Comparison of ENCODE assay signal across 8 mouse cellular contexts in genomic region chr16:20732251-20732924, GRCm38 (mm10). TPM values are rescaled to one million over a fixed set of nuclear protein-coding genes. Genes with fewer than 3 reads are reported as not detected.
DNase-seq lines count a peak whose midpoint lies in the region; ATAC-seq and TF ChIP-seq lines count a peak whose summit lies in the region.

No protein-coding gene starts in this region.

- peak overlapping the region; percentile 98 for H3K4me2 ChIP-seq in forebrain, embryonic 11.5 days (ENCODE audit: low read depth, low read length, severe bottlenecking)
- H3K4me2 ChIP-seq in liver, embryonic 14.5 days (ENCODE audit: low read depth) = peak overlapping the region; percentile 62

- no peaks in the 10 kb centered on the region for H3K9me3 ChIP-seq in forebrain, embryonic 11.5 days (ENCODE audit: control insufficient read depth, low read length)
- no peaks in the 10 kb centered on the region for H3K9me3 ChIP-seq in liver, embryonic 14.5 days (ENCODE audit: control insufficient read depth, low read length)

- no peaks in the 10 kb centered on the region for H3K36me3 ChIP-seq in forebrain, embryonic 11.5 days (ENCODE audit: control insufficient read depth, insufficient read depth, low read length)
- H3K36me3 ChIP-seq in liver, embryonic 14.5 days (replicated peaks; ENCODE audit: control insufficient read depth, insufficient read depth, low read depth) = no peaks in the 10 kb centered on the region

- H3K27me3 ChIP-seq in forebrain, embryonic 11.5 days (ENCODE audit: control insufficient read depth, insufficient read depth, low read length) = peaks cover 23% of the 10 kb centered on the region
- H3K27me3 ChIP-seq in liver, embryonic 14.5 days (ENCODE audit: control insufficient read depth, insufficient read depth, low read length) = peaks cover 53% of the 10 kb centered on the region

- no peak for DNase-seq in layer of hippocampus, adult 2 months (ENCODE audit: low spot score in 2 of 2)
- DNase-seq in layer of hippocampus, adult 9-11 months = no peak
- DNase-seq in forebrain, embryonic 11.5 days (ENCODE audit: low spot score) = peak; percentile 77
- DNase-seq in liver, embryonic 14.5 days (ENCODE audit: low read depth in 3 of 3, low spot score in 3 of 3) = no peak
- DNase-seq in retina, postnatal 1 day = no peak
- DNase-seq in B cell, adult 2 months = no peak
- no peak for DNase-seq in urinary bladder, adult 18-20 months (ENCODE audit: low spot score in 2 of 2)

- H3K27ac ChIP-seq in layer of hippocampus, adult 2 months = peak overlapping the region; percentile 99
- H3K27ac ChIP-seq in brown adipose tissue, adult 24 weeks (replicated peaks; ENCODE audit: low read depth, low read length) = no peak overlapping the region
- peak overlapping the region; percentile 27; the same call in 1 of the 2 replicates for H3K27ac ChIP-seq in forebrain, embryonic 11.5 days (ENCODE audit: low read depth, low read length)
- H3K27ac ChIP-seq in liver, embryonic 14.5 days = no peak overlapping the region

- no peak for TF ChIP-seq EP300 in liver, embryonic 14.5 days (IDR thresholded peaks at IDR 0.05; ENCODE audit: low read depth)

- peak overlapping the region; percentile 78 for H3K4me3 ChIP-seq in layer of hippocampus, adult 2 months
- H3K4me3 ChIP-seq in brown adipose tissue, adult 24 weeks (ENCODE audit: insufficient read depth, low read depth, low read length) = peak overlapping the region; percentile 48
- H3K4me3 ChIP-seq in forebrain, embryonic 11.5 days (ENCODE audit: low read depth, low read length) = peak overlapping the region; percentile 62
- H3K4me3 ChIP-seq in liver, embryonic 14.5 days (ENCODE audit: insufficient read depth in 1 of 2, low read depth in 2 of 2, low read length in 2 of 2) = peak overlapping the region; percentile 16 to 49; a peak in 3 of 4 replicates

- H3K4me1 ChIP-seq in brown adipose tissue, adult 24 weeks (ENCODE audit: control insufficient read depth, insufficient read depth, insufficient read length, low read length) = peaks cover 5% of the 10 kb centered on the region; the same call in 1 of the 2 replicates
- H3K4me1 ChIP-seq in forebrain, embryonic 11.5 days (replicated peaks; ENCODE audit: control insufficient read depth, insufficient read depth, low read length) = peaks cover 15% of the 10 kb centered on the region; the same call in 1 of the 2 replicates
- H3K4me1 ChIP-seq in liver, embryonic 14.5 days (replicated peaks; ENCODE audit: control insufficient read depth in 2 of 2, insufficient read depth in 2 of 2, low read length in 1 of 2) = 0 out of 4 replicates have a peak, but pooled peaks cover 0 to 2% of the 10 kb centered on the region in 2 experiments

- under 1% methylated on average over 27 of the region's 30 CpGs for WGBS in forebrain, embryonic 11.5 days
- WGBS in liver, embryonic 14.5 days (ENCODE audit: insufficient replicate concordance) = 2% methylated on average over 30 of the region's 30 CpGs

- H3K9ac ChIP-seq in forebrain, embryonic 11.5 days (ENCODE audit: low read length) = peak overlapping the region; percentile 74
- peak overlapping the region; percentile 27 for H3K9ac ChIP-seq in liver, embryonic 14.5 days (replicated peaks)

- ATAC-seq in forebrain, embryonic 11.5 days (replicated peaks; ENCODE audit: low FRiP score) = peak; percentile 66
- no peak for ATAC-seq in liver, embryonic 14.5 days (ENCODE audit: insufficient read depth)

- TF ChIP-seq CTCF in layer of hippocampus, adult 2 months (conservative IDR thresholded peaks at IDR 0.05) = no peak; the same call in 1 of the 2 replicates
- TF ChIP-seq CTCF in liver, embryonic 14.5 days (IDR thresholded peaks at IDR 0.05; ENCODE audit: low read depth) = no peak

RNA-seq across cellular contexts. Expression of gene Chrd, which starts 0.5 kb away (rescaled TPM):
- 10 to 100 TPM; 87.0 to 90.7 TPM for total RNA-seq in layer of hippocampus, adult 2 months (2021)
- 0.71 and 0.88 TPM in 2 replicates for polyA plus RNA-seq in brown adipose tissue, adult 24 weeks (2012; ENCODE audit: insufficient read depth, insufficient read length, missing spikeins)
- polyA plus RNA-seq in forebrain, embryonic 11.5 days (2014; fragmentation: Nextera tagmentation; extraction: Ambion mirVana) = 1.9 and 2.3 TPM in 2 replicates
- polyA plus RNA-seq in liver, embryonic 14.5 days (2012; rRNA removed) = 0.42 and 0.71 TPM in 2 replicates
- polyA plus RNA-seq in liver, embryonic 14.5 days (2014; fragmentation: Nextera tagmentation; extraction: Ambion mirVana) = 0.21 and 0.24 TPM in 2 replicates

RNA-seq across cellular contexts. Expression of gene Thpo, which starts 1.9 kb away (rescaled TPM):
- 10 to 100 TPM; 12.5 to 16.2 TPM for total RNA-seq in layer of hippocampus, adult 2 months (2021)
- polyA plus RNA-seq in brown adipose tissue, adult 24 weeks (2012; ENCODE audit: insufficient read depth, insufficient read length, missing spikeins) = not detected in 2 replicates
- 0.24 and 0.51 TPM in 2 replicates for polyA plus RNA-seq in forebrain, embryonic 11.5 days (2014; fragmentation: Nextera tagmentation; extraction: Ambion mirVana)
- polyA plus RNA-seq in liver, embryonic 14.5 days (2012; rRNA removed) = 2.8 and 3.6 TPM in 2 replicates
- polyA plus RNA-seq in liver, embryonic 14.5 days (2014; fragmentation: Nextera tagmentation; extraction: Ambion mirVana) = 3.6 and 3.7 TPM in 2 replicates

RNA-seq across cellular contexts. Expression of gene Clcn2, which starts 14.8 kb away (rescaled TPM):
- total RNA-seq in layer of hippocampus, adult 2 months (2021) = 10 to 100 TPM; 74.2 to 79.5 TPM
- polyA plus RNA-seq in brown adipose tissue, adult 24 weeks (2012; ENCODE audit: insufficient read depth, insufficient read length, missing spikeins) = 0.67 TPM in 1 of 2 replicates, not detected in the other
- polyA plus RNA-seq in forebrain, embryonic 11.5 days (2014; fragmentation: Nextera tagmentation; extraction: Ambion mirVana) = 16.5 and 20.5 TPM in 2 replicates
- polyA plus RNA-seq in liver, embryonic 14.5 days (2012; rRNA removed) = 16.7 and 20.9 TPM in 2 replicates
- 4.9 and 5.6 TPM in 2 replicates for polyA plus RNA-seq in liver, embryonic 14.5 days (2014; fragmentation: Nextera tagmentation; extraction: Ambion mirVana)

RNA-seq across cellular contexts. Expression of gene Polr2h, which starts 14.9 kb away (rescaled TPM):
- total RNA-seq in layer of hippocampus, adult 2 months (2021) = 10 to 100 TPM; 26.1 TPM
- polyA plus RNA-seq in brown adipose tissue, adult 24 weeks (2012; ENCODE audit: insufficient read depth, insufficient read length, missing spikeins) = 21.2 and 22.7 TPM in 2 replicates
- 116 and 121 TPM in 2 replicates for polyA plus RNA-seq in forebrain, embryonic 11.5 days (2014; fragmentation: Nextera tagmentation; extraction: Ambion mirVana)
- polyA plus RNA-seq in liver, embryonic 14.5 days (2012; rRNA removed) = 21.5 and 30.1 TPM in 2 replicates
- polyA plus RNA-seq in liver, embryonic 14.5 days (2014; fragmentation: Nextera tagmentation; extraction: Ambion mirVana) = 45.4 and 49.6 TPM in 2 replicates

RNA-seq across cellular contexts. Expression of gene Fam131a, which starts 39.3 kb away (rescaled TPM):
- total RNA-seq in layer of hippocampus, adult 2 months (2021) = 100 to 1,000 TPM; 450 to 457 TPM
- 1.5 and 3.8 TPM in 2 replicates for polyA plus RNA-seq in brown adipose tissue, adult 24 weeks (2012; ENCODE audit: insufficient read depth, insufficient read length, missing spikeins)
- 15.2 and 16.3 TPM in 2 replicates for polyA plus RNA-seq in forebrain, embryonic 11.5 days (2014; fragmentation: Nextera tagmentation; extraction: Ambion mirVana)
- polyA plus RNA-seq in liver, embryonic 14.5 days (2012; rRNA removed) = 1.0 and 1.4 TPM in 2 replicates
- 1.3 TPM in 2 replicates for polyA plus RNA-seq in liver, embryonic 14.5 days (2014; fragmentation: Nextera tagmentation; extraction: Ambion mirVana)

Comparison
In these comparisons a context has a peak if more than half of its experiments do, and no peak if none do; other contexts are left out.
1. H3K27ac ChIP-seq: peak in layer of hippocampus, adult 2 months (single experiment) and forebrain, embryonic 11.5 days (single experiment); none in brown adipose tissue, adult 24 weeks (single experiment) and liver, embryonic 14.5 days (single experiment).
2. Peak in every context shown above with its lines, with median percentiles within 50 percentile points of each other: H3K4me3 ChIP-seq.